Mouse (Mus musculus) thymus, adult 2 months (tissue): Measurements from ENCODE around the gene Klk1b3. TPM values are rescaled to one million over a fixed set of nuclear protein-coding genes. Genes with fewer than 3 reads are reported as not detected.
"Not testable (repeated sequence)": the region's sequence is repeated elsewhere in the genome, so short reads cannot be mapped to it uniquely, and the experiment has no call there.

ENCODE experiments used
- DNase-seq: peaks from one replicate; pipeline ENCODE4 v3.0.0; 2021
- H3K27ac ChIP-seq: fragments of 200-500 bp; 2 replicates; pipeline ENCODE4 v1.5.1; 2012; ENCODE audit warnings: low read length, control low read depth; ENCODE audit not compliant: control insufficient read depth, insufficient read depth
- H3K27me3 ChIP-seq: fragments of 200-500 bp; 2 replicates; pipeline ENCODE4 v1.6.1; 2012; ENCODE audit warnings: mild to moderate bottlenecking, low read length, moderate library complexity, mixed read lengths; ENCODE audit not compliant: control insufficient read depth, insufficient read depth
- H3K36me3 ChIP-seq: fragments of 200-500 bp; 2 replicates; pipeline ENCODE4 v1.6.1; 2012; ENCODE audit warnings: mild to moderate bottlenecking, low read length, moderate library complexity; ENCODE audit not compliant: control insufficient read depth, insufficient read depth
- H3K4me1 ChIP-seq: fragments of 200-500 bp; replicated peaks from 2 replicates; pipeline ENCODE4 v1.6.1; 2012; ENCODE audit warnings: low read length; ENCODE audit not compliant: control insufficient read depth, insufficient read depth
- H3K4me3 ChIP-seq: fragments of 200-500 bp; 2 replicates; pipeline ENCODE4 v1.5.1; 2012; ENCODE audit warnings: mild to moderate bottlenecking, low read length, control low read depth, moderate library complexity; ENCODE audit not compliant: control insufficient read depth, insufficient read depth
- CTCF ChIP-seq: fragments of 200-500 bp; IDR thresholded peaks from 2 replicates; pipeline ENCODE4 v1.5.1; 2012; ENCODE audit warnings: mild to moderate bottlenecking, control low read depth, low read length, moderate library complexity, borderline replicate concordance; ENCODE audit not compliant: control insufficient read depth, poor library complexity, insufficient read depth; ENCODE audit errors: extremely low read depth
- POLR2A ChIP-seq: fragments of 200-500 bp; IDR thresholded peaks from 2 replicates; pipeline ENCODE4 v1.6.1; 2012; ENCODE audit warnings: mild to moderate bottlenecking, low read length, control low read depth, moderate library complexity; ENCODE audit not compliant: control insufficient read depth, poor library complexity, insufficient read depth; ENCODE audit errors: extremely low read depth
- WGBS: fragments of 180-500 bp; shearing (Covaris S2); methylation state at CpG from one replicate; pipeline ENCODE4 v1.1.7; 2018; 5-methylcytosine and 5-hydroxymethylcytosine counted together
- polyA plus RNA-seq: library from polyadenylated mRNA; depleted of rRNA; stranded (reverse); fragments of >200 nt; gene quantifications from 2 replicates; pipeline ENCODE4 v1.2.3, GENCODE M21; 2012

Klk1b3 gene
- polyA plus RNA-seq, 1 experiment = 0.97 TPM

DNA sequence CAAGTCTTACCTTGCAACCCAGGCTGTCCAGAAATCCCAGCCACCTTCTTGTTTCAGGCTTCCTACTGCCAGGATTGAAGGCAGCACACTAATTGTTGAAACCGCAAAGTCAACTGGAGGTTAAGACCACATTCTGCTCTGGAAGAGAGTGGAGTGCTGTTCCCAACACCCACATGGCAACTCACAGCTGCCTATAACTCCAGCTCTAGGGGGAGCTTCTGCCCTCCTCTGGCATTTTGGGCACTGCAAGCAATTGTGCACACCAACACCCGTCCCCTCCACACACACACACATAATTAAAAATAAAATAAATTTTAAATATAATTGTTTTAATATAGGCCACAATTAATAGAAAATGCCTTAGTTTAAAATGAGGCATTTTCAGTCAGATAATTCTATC, 43.2 kb downstream of the Klk1b3 start:
- no peak overlapping the region for H3K4me3 ChIP-seq
- 71% methylated on average over 2 of the region's 2 CpGs for WGBS

DNA sequence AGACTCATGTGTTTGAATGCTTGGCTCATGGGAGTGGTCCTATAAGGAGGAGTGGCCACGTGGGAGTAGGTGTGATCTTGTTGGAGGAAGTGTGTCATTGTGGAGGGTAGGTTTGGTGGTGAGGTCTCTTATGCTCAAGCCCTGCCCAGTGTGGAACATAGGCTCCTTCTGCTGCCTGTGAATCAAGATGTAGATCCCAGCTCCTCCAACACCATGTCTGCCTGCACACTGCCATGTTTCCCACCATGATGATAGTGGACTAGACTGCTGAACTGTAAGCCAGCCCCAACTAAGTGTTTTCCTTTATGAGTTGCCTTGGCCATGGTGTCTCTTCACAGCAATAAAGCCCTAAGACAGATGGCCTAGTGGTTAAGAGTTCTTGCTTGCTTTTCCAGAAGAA, 46.1 kb downstream of the Klk1b3 start:
- no peak overlapping the region for H3K27ac ChIP-seq
- H3K36me3 ChIP-seq = peaks cover 3% of the 10 kb centered on the region; the same call in 1 of the 2 replicates
- TF ChIP-seq CTCF (no peak), POLR2A (no peak)
- peaks cover 6% of the 10 kb centered on the region; the same call in 1 of the 2 replicates for H3K4me1 ChIP-seq
- H3K4me3 ChIP-seq = no peak overlapping the region
- no peak for DNase-seq
- WGBS = 76% methylated on average over 1 of the region's 1 CpGs
- no peaks in the 10 kb centered on the region for H3K27me3 ChIP-seq

More for the DNA sequence above, 43.2 kb downstream of the Klk1b3 start:
- no peaks in the 10 kb centered on the region for H3K27me3 ChIP-seq
- H3K36me3 ChIP-seq = no peaks in the 10 kb centered on the region
- TF ChIP-seq POLR2A (no peak), CTCF (no peak)
- H3K4me1 ChIP-seq = peaks cover 6% of the 10 kb centered on the region; the same call in 1 of the 2 replicates
- no peak overlapping the region for H3K27ac ChIP-seq
- DNase-seq = no peak

DNA sequence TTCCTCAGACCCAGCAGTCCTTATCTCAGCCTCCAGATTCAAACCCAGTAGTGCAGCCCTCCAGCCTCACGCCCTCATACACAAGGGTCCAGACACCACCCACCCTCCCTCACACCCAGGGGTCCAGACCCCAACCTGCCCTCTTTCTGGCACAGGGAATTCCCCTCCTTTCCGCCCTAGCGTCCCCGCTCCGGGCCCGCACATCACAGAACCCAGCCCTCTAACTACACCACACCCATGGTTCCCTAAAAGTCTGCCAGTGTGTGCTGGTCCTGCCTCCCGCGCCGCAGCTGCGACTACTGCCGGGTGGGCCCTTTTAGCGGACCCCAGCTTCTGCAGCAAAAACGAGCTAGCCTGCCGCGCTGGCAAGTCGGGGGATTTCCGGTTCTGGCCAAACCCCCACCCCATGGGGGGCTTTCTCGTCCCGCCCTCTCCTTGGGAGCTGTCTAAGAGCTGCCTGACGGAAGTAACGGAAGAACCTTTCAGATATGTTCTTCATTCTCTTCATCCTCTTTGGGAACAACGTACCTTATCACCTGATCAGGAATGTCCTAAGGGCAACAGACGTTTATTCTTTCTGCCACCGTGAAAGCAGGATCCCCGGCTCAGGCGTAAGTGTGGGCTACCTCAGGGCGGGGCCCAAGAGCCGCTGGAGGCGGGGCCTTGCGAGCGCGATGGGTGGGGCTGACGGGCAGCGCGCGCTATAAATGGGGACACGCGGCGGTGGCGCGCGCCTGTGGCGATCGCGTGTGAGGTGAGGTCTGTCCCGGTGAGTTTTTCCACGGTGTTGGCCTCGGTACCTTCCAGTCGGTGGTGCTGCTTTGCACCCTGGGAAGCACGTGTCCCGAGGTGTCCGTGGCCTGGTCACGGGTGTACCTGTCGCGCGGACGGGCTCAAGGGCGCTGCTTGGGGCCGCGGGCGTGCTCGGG, 48.3 kb downstream of the Klk1b3 start, which contains the start of the genes 1700028J19Rik and 2410002F23Rik:
Gene 1700028J19Rik, minus strand, starts transcription at position 641 of the 929 bp plus-strand sequence.
Gene 2410002F23Rik, plus strand, starts transcription at position 668 of the 929 bp plus-strand sequence.
- H3K36me3 ChIP-seq = peaks cover 10% of the 10 kb centered on the region; the same call in 1 of the 2 replicates
- no peaks in the 10 kb centered on the region for H3K27me3 ChIP-seq
- peak within 1 kb of the TSS; percentile 87 for H3K4me3 ChIP-seq
- DNase-seq = peak; percentile 91
- peak within 1 kb of the TSS; percentile 42; the same call in 1 of the 2 replicates for H3K27ac ChIP-seq
- TF ChIP-seq POLR2A = peak; percentile 77
- TF ChIP-seq CTCF = peak; percentile 54; the same call in 1 of the 2 replicates
- H3K4me1 ChIP-seq = peaks cover 6% of the 10 kb centered on the region; the same call in 1 of the 2 replicates
- WGBS = under 1% methylated on average over 62 of the region's 62 CpGs

DNA sequence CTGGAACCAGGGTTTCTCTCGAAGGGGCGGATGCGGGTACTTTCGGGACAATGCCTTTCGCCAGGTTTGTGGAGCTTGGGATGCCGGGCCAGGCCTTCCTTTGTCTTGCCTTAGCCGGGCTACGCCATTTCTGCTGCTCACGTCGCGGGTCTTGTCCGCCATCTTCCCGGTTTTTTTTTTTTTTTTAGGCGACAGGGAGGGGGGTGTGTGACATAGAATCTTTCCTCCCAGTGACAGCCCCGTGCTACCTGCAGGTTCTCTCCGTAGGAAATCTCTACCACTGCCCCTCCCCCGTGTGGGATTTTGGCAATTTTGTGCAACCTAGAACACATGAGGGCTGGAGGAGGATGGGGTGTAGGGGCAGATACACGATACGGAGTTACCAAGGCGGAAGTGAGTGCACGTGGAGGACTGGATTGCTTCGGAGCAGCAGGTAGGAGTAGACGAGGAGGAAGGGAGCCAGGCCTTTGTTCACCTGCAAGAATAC, 49.0 kb downstream of the Klk1b3 start:
- DNase-seq = peak; percentile 62
- Histone ChIP-seq H3K4me1 (peaks cover 6% of the 10 kb centered on the region; the same call in 1 of the 2 replicates), H3K27me3 (no peaks in the 10 kb centered on the region), H3K36me3 (peaks cover 10% of the 10 kb centered on the region; the same call in 1 of the 2 replicates), H3K27ac (peak overlapping the region; percentile 9; the same call in 1 of the 2 replicates), H3K4me3 (peak overlapping the region; percentile 87)
- WGBS = under 1% methylated on average over 23 of the region's 23 CpGs
- no peak for TF ChIP-seq POLR2A
- TF ChIP-seq CTCF = no peak

DNA sequence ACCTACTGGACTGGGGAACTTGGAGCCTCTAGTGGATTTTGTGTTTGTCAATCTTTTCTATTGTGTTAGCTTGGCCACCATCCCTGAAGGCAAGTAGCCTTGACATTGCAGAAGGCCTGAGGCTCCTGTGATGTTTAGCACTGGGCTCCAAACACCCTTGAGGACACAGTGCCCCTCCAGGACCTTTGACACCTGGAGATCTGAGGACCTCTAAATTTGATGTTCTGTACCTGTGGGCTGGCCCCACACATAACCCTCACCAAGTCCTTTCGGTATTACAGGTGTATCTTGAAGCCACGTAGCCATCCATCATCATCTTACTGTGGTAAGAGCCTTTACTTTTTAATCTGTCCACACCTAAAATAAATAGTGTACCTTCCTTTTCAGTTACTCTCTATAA, 50.0 kb downstream of the Klk1b3 start:
- TF ChIP-seq POLR2A (no peak), CTCF (no peak)
- no peak for DNase-seq
- Histone ChIP-seq H3K27ac (no peak overlapping the region), H3K4me3 (no peak overlapping the region), H3K27me3 (no peaks in the 10 kb centered on the region), H3K4me1 (peaks cover 6% of the 10 kb centered on the region; the same call in 1 of the 2 replicates), H3K36me3 (peaks cover 14% of the 10 kb centered on the region; the same call in 1 of the 2 replicates)
- WGBS = 89% methylated on average over 2 of the region's 2 CpGs

DNA sequence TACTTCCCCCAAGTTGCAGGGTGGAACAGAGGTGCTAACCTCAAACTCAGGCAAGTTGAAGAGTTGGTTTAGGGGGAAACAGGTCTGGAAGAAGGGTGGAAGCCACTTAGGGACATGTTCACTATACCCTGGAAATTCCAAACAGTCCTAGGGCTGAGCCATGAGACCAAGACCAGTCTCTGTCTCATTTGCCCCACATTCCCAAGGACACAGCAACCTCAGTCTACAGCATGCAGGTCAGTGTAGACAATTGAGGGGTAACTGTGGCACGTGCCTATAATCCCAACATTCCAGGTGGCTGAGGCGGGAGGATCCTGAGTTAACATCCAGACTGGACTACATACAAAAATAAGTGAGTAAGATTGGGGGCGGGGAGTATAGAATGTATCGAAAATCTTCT, 51.3 kb downstream of the Klk1b3 start:
- Histone ChIP-seq H3K4me1 (peaks cover 6% of the 10 kb centered on the region; the same call in 1 of the 2 replicates), H3K4me3 (no peak overlapping the region), H3K36me3 (peaks cover 14% of the 10 kb centered on the region; the same call in 1 of the 2 replicates), H3K27me3 (no peaks in the 10 kb centered on the region), H3K27ac (no peak overlapping the region)
- TF ChIP-seq POLR2A (no peak), CTCF (no peak)
- 97% methylated on average over 4 of the region's 4 CpGs for WGBS
- no peak for DNase-seq

DNA sequence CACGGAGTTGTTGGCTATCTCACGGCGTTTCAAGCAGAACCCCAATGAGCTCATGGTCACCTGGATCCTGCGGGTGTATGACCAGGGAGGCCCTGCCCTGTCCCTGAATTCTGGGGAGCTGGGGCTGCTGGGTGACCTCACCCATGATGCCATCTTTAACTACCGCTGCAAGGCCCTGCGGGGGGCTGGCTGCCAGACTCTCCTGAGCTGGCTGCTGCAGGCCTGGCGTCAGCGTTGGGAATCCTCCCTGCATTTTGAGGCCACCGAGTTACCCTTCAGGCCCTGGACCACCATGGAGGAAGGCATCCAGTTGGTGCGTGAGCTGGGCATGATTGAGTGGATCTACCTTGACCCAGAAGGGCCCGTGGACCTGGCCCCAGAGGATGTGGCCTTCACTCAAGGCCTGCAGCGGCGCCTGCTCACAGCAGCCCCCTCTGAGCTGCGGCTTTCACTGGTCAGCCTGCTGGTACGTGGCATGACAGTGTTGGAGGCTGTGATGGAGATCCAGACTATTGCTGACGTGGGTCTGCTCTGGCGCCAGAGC, 52.8 kb downstream of the Klk1b3 start:
- H3K27me3 ChIP-seq, H3K4me3 ChIP-seq, H3K4me1 ChIP-seq, DNase-seq, H3K27ac ChIP-seq: not testable (repeated sequence)
- peaks cover 14% of the 10 kb centered on the region; the same call in 1 of the 2 replicates for H3K36me3 ChIP-seq
- WGBS = 96% methylated on average over 17 of the region's 17 CpGs
